Mouse (Mus musculus) layer of hippocampus, adult 9-10 months (tissue): ENCODE measurements around the gene Tbcel.

Source experiments
- DNase-seq: peaks from one replicate; pipeline ENCODE4 v3.0.0; 2022; ENCODE audit warnings: low spot score

Tbcel gene

DNA sequence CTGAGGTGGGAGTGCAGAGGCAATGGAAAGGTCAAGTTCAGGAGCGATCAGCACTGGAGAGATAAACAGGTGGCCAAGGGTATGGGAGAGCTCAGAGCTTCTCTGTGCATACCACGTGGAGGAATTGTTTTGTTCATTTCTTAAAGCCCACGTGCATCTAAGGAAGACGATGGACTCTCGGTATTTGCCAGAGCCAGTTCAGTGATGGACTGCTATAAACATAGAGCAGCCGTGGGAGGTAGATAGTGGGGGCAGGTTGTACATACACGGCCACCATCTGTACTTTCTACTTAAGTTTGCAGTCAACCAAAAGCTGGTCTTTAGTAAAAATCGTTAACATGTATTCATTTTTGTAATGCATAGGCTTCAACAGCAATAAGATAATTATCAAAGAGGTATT is 65.5 kb downstream of the Tbcel start:
- no peak for DNase-seq

DNA sequence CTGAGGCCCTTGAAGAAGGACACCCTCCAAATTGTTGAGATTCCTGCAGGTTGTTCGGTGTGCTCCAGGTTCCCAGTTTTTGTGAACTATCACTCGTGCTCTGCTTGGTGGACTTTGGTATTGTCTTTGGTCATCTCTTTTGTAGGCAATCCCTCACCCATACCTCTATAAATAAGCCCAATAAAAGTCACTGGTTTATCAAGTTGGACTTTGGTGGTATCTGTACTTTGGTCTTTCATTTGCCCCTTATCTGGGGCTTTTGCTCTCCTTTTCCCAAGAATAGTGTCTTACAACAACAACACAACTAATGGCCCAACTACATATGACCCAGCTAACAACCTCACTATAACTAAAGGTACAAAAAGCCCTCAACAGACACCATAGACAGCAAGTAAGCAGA is 66.4 kb downstream of the Tbcel start:
- DNase-seq: no peak

DNA sequence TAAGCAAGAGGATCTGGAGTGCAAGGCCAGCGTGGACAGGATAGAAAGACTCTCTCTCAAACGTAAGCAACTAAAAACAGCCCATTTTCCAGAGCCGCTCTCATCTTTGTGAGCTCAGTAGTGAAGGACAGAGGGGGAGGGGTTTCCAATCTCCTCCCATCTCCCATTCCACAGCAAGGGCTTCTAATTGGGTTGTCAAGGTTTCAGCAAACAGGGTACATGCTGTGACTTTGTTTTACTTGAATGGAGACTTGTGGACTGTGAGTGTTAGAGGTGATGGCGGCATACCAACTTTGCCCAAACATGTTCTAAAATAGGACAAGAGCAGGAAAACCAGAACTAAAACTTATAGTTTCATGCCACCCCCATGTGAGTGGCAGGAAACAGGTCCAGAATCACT is 68.2 kb downstream of the Tbcel start:
- DNase-seq: no peak

DNA sequence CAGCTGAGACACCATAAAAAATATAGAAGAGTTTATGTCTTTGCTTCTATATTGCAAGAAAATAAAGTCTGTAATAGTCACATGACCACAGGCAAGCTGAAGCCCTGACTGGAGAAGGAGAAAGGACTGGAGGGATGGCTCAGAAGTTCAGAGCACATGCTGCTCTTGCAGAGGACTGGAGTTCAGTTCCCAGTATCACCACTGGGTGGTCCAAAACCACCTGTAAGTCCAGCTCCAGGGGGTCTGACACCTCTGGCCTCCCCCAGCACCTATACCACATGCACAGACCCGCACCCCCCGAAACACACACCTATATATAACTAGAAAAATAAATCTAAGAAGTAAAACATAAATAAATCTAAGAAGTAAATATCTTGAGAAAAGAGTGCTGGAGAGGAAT is 75.5 kb downstream of the Tbcel start:
- DNase-seq: no peak

DNA sequence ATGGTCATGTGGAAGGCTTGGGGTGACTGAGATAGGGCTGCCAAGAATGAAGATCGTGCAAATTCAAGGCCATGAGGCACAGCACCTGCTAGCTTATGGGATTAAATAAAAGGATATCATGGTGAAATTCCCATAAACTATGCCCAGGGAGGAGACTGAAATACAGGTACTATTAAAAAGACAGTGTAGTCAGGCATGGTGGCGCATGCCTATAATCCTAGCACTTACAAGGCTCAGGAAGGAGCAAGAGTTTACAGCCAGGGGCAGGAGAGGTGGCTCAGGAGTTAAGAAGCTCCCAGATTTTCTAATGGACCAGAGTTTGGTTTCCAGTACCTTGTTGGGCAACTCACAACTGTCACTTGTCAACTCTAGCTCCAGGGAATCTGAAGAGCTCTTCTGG is 76.0 kb downstream of the Tbcel start:
- no peak for DNase-seq

DNA sequence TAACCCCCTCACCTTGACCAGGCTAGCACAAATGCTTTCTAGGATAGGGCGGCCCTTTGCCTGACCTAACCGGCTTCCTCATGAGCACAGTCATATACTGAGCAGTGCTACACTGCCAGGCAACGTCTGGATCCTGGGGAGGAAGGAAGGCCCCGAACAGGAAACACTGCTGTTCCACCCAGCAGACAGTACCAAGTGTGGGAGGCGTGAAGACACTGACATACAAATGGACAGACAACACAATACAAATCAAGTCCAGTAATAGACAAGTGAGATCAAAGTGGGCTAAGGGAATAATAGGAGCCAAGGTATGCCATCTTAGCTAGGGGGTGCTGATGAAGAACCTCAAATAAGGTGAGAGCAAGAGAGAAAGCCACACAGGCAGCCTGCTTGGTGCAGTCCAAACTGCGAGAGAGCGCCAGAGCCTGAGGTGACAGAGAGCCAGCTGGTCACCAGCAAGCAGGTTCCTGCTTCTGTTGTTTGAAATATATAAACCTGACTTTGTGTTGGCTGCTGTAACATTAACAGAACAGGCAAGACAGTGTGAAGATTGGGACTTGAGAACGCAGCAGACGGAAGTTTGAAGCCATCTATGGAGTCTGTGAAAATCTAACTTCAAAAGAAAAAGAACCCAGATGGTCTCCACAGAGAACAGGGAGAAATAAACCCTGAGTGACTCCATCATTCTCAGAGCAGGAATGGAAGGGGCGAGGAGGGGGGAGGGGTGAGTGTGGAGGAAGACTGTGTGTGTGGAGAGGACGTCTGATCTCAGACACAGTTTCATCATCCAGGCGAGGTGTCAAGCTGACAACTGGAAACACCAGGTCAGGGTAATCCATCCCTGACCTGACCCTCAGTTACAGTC is 79.3 kb downstream of the Tbcel start:
- DNase-seq: no peak

DNA sequence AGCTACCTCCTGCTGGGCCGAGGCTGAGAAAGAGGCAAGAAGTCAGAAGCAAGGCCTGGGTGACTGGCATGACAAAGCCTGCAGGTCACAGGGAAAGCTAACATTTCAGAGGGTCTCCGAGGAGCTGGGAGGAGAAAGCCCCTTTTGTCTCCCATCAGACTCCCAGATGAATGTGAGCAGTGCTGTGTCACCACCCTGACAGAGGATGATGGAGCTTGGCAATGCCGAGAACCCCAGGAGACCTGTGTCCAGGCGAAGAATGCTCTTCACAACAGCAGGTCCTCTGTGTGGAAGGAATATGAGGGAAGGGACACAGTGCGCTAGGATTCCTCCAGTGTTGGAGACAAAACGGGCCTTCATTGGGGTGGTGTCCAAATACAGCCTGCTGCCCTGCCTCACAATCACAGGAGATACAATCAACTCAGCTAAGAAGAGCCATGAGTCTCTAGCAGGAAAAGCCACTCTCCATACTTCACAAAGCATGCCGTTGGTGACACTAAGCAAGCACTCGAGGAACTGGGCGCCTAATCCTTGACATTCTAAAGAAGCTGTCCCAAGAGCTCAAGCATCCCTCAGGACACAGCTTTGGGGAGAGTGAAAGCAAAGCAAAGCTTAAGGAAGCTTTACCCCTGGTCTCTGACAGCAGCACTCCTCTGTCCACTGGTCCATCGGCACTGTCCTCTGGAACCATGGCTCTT is 80.8 kb downstream of the Tbcel start:
- no peak for DNase-seq

DNA sequence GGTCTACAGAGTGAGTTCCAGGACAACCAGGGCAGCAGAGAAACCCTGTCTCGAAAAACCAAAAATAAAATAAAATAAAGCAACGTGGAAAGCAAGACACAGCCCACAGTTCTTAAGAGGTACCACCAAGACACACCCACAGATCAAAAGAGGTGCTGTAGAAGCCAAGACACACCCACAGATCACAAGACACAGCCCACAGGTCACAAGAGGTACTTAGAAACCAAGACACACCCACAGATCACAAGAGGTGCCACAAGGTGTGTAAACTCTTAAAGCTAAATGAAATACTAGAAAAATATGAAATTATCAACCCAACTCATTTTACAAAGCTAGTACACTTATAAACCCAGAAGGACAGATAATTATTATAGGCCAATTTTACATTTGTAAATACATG is 84.0 kb downstream of the Tbcel start:
- DNase-seq: no peak

DNA sequence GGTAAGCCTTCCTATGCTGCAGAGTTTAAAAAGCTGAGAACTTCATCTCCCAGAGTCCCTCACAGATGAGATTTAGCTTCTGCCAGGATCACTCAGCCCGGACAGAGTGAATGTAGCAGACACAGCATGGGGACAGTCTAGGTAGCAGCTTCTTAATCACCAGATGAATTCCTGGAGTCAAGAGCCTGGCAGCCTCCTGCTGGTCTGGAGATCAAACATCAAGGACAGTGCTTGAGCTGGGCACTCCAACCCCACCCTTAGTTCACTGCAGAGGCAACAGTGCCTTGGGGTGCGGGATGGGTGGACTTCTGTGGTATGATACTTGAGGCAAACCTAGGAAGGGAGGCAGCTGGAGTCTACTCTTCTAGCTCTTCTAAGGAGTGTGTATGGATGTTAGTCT is 87.9 kb downstream of the Tbcel start:
- no peak for DNase-seq

DNA sequence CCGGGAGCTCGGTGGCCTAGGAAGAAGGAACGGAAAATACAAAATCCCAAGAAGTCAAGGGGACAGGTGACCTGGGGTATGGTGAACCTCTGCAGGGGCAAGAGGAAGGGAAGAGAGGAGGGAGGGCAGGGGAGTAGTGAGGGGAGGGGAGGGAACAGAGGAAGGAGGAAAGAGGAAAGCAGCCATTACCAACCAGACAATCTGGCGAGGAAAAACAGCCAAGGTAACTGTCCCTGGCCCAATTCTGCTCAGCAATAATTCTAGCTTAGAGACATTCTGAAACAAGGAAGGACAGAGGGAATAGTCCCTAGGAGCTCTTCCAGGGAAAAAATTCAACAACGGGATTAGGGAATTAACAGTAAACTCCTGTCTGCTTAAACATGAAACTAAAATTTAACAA is 88.8 kb downstream of the Tbcel start:
- no peak for DNase-seq

DNA sequence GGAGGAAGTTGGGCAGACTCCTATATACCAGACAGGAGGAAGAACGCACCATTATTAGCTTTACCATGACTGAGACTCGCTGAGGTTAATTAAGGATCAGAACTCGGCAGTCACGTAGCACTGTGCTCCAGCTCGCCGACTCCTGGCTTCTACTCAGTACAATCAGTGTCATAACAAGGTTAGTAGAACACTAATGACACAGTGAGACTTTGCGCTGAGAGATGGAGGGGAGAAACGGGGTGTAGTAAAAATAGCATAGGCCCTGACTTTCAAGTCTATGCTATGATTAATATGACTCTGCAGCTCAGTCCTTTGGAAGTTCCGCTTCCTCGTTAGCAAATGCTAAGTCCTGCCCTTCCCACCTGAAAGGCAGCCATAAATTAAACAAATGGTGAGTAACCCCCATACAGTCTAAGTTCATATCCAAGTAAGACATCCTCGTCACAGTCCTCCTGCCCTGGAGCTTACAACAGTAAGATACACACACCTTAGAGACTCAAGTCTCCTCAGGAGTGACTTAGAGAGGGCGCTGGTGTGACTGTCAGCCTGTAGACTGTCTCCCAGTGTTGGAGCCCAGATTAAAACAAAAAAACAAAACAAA is 90.2 kb downstream of the Tbcel start:
- no peak for DNase-seq

DNA sequence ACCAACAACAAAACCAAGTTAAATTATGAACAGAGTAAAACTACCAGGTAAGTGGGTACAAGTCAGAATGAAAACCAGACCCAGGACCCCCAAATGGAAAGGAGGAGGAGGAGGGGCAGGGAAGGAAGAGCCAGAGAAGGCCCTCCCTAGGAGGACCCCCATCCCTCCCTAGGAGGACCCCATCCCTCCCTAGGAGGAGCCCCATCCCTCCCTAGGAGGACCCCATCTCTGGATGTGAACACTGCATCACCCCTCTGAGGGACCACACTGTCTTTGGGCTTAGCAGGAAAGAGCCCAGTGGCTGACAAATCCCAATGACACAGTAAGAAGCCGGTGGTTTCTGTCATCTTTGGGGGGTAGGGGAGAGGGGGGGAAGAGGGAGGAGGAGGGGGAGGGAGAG is 92.4 kb downstream of the Tbcel start:
- DNase-seq: no peak

DNA sequence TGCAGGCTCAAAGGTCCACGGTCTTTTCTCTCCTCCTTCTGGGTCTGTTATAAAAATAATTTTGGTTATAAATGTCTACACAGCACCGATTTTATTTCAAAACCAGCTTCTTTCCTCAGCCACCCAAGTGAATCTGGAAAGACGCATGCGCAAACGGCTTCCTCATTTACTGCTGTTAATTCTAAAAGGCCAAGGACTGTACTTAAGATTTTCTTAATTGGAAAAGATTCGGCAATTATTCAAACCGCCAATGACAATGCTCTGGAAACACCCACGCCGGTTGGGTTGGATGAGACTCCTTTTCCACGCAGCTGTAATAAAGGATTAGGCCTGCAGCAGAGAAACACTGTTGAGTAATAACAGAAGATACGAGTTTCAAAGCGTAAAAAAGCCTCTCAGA is 94.3 kb downstream of the Tbcel start:
- no peak for DNase-seq

DNA sequence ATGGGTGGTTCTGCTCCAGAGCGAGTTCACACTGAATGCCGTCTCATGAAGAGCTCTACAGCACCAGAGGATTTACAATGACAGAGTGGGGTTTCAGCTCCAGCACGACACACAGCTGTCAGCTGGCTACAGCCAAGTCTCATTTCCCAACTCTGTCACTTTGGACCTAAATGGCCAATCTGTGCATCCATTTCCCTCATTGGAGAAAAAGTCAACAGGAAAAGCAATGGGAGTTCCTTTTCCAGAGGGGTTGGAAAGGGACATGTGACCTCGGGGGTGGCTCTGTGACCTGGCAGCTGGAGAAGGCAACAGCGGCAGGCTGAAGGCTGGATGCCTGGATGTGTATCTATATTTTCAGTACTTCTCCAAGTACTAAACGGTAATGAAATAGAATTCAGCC is 96.3 kb downstream of the Tbcel start:
- DNase-seq: no peak

DNA sequence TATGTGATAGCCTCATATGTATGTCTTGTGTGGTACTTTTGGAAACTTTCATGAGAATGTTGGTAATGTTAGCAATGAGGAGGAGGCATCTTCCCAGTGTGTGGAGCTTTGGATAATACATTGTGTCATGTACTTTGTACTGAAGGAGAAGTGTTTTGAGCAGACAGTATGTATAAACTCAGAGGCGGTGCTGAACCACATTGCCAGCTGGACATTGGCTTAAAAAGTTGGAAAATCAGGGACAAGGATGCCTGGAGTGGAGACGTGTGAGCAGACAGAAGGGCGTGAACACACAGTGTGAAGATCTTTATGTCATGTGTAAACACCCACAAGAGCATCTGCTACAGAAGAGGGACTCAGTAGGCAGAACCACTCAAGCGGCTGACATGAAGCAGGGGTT is 101.9 kb downstream of the Tbcel start:
- DNase-seq: no peak

DNA sequence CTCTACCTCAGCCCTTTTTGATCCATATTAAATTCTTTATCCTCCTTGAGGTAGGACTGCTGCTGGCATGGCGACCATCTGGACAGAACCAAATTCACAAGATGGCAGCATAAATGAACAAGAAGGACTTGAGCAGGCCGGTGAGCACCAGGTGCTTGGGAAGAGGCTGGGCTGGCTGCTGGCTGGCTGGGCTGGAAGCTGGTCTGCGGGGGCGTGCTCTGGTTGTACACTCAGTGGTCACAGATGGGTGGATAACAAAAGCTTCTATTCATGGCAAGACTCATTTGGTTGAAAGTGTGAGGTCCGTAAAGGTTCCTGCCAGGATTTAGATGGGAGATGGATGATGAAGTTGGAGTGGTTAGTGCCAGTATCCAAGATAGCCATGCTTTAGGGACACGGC is 106.1 kb downstream of the Tbcel start:
- no peak for DNase-seq

DNA sequence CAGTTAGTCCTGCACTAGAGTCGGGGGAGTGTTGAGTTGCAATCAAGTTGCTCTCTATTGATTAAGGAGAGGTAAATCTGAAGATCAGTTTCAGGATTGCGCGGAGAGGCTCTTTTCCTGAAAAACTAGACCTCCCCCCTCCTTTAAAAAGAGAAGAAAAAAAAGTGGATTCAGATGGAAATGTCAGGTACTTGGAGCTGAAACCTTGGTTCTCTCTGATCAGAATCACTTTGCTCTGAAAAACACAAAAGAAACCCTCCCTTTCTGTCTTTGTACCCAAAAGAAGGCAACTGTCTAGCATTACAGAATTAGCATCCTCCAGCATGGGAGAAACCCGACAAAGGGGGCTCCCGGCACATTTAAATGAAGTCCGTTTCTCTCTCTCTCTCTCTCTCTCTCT is 107.8 kb downstream of the Tbcel start, which contains the start of gene Tecta:
Gene Tecta (minus strand): TSS at position 101 of the 400 bp plus-strand sequence.
- DNase-seq: no peak

DNA sequence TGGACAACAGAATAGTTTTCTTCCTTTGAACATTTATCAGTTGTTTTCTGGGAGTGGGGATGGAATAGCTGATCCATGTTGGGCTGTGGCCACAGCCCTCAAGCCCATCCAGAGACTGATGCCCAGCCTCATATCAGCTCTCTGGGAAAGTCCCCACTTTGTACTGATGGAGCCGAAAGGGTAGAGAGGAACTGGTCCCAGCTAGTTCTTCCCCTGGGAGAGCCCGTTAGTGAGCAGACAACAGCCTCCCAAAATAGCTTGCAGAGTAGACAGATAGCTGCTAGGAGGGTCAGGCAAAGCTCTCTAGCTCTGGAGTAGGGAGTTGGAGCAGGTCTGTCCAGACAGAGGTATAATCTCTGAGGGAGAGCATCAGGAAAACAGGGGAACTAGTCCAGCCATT is 111.5 kb downstream of the Tbcel start:
- DNase-seq: no peak

DNA sequence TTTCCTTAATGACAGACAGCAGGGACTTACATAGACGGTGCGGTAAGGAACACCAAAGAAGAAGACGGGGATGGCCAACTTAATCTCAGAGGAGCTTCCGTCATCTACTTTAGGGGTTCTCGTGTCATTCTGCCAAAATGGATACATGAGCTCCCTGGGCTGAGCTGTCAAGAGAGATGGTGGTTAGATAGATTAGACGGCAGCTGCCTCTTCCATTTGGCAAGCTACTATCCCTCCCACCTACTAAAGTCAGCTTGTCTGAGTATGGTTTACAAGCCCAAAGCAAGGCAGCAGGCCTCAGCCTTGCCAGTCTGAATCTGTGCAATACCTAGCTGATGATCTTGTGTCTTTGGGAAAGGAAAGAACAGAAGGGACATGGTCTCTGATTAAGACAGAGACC is 112.7 kb downstream of the Tbcel start:
- no peak for DNase-seq

DNA sequence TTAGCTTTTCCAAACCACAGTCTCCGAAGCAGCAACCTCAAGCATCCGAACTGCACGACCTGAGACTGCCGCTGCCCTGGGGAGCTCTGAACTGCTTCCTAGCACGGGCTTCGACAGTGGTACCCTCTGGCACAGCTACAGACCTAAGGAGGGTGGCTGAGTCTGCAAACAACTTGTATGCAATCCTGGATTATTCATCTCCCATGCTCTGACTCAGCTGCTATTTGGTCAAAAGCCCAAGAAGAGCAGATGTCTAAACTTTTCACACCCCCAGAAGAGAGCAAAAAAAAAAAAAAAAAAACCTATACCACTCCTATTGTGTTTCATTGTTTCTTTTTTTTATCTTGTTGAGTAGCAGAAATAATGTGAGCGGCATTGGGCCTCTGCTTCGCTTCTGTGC is 113.3 kb downstream of the Tbcel start:
- no peak for DNase-seq

DNA sequence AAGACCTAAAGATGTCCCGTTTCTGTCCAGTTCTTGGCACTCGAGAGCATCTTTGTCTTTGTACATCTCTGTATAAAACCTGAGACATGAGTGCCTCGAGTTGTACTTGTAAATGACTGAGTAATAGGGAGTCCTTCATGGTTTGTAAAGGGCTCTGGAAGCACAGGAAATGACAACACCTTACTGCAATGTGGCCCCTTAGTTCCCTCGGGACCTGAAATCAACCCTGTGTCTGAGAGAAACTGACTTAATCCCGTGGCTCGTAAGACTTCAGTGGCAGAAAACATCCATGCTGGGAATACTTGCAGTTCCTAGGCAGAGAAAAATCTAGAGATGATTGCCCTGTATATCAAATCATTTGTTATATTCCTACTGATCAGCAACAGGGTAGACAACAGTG is 114.7 kb downstream of the Tbcel start:
- no peak for DNase-seq

DNA sequence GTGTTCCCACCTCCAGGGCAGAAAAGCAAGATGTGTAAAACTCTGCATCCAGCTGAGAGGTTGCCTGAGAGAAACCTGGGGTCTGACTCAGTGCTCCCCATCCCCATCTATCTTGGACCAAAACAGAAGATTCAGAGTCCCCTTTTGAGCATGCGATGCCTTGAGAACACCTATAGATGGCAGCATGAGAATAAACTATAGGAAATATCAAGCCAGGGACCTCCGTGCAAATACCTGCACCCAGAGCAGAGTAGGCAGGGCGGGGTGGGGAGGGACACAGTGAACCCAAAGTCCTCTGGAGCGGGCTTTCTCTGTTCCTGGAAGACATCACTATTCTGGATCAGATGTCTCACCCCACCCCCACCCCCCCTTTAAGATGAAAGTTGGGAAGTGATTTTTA is 119.1 kb downstream of the Tbcel start:
- DNase-seq: no peak

DNA sequence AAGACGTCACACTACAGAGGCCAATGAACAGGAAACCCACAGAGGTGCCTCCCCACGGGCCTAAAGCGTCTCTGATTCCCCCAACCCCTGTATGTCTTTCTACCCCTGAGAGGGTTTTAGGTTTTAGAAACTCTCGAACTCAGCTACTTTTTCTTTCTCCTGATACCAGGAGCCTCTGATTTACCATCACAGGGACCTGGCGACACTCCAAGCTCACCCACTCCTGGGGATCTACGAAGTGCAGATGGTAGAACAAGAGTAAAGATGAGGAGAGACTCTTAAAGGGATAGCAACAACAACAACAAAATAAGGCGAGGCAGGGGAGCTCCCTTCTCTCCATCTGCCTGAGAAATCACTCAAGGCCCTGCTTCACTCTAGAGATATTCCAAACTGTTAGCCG is 120.6 kb downstream of the Tbcel start:
- no peak for DNase-seq
